Mouse (Mus musculus) ovary, postnatal 14 days (tissue): ENCODE measurements around the gene 4921507P07Rik.
"Not testable (repeated sequence)": the region's sequence is repeated elsewhere in the genome, so short reads cannot be mapped to it uniquely, and the experiment has no call there.

Source experiments
- DNase-seq: peaks from one replicate; pipeline ENCODE4 v3.0.0; 2022; ENCODE audit warnings: low spot score

The 4921507P07Rik gene

DNA sequence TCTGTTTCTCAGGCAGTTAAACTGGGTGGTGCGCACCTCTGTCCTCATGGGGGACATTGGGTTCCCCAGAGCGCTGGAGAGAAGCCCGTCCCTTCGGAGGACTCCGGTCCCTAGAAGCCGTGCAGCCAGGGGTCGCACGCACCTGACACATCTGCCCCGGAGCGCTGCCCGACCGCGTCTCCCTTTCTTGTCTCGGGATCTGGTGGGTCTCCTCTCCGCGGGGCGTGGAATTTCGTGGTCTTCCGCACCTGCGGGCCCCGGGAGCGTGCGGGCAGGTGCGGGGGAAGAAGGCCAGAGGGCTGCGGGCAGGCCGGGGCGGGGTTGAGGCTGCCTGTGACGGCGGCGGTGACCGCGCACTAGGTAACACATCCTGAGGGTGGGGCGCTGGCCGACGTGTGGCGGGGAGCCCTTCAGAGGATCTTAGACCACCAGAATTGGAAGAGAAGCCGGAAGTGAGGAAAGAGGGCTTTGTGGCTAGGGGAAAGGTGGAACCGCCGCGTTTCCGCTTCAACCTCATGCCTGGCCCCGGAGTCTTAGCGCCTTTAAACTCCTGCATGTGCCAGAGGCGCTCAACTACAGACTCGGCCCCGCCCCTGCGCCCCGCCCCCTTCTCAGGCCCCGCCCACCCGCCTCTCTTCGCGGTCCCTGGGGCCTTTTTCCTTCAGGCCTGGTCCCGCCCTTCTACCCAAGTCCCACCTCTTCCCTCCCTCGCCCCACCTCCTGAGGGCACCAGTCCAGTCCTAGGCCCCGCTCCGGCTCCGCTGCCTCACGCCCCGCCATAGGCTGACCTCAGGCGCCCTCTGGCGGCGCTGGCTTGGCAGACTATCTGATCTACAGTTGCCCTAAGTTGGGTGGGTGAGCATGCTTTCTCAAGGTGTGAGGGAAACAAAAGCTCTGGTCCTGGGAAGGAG, at the start of gene 4921507P07Rik:
Gene 4921507P07Rik (minus strand): TSS at position 332 of the 911 bp plus-strand sequence.
- peak; percentile 93 for DNase-seq

GRCm38 (mm10) chr6:50644701-50645100, 48.3 kb upstream of the 4921507P07Rik start:
- no peak for DNase-seq

GRCm38 (mm10) chr6:50641898-50642297, 45.5 kb upstream of the 4921507P07Rik start:
- DNase-seq: no peak

- no peak for DNase-seq
Measured at GRCm38 (mm10) chr6:50640377-50640776, 43.9 kb upstream of the 4921507P07Rik start.

DNA sequence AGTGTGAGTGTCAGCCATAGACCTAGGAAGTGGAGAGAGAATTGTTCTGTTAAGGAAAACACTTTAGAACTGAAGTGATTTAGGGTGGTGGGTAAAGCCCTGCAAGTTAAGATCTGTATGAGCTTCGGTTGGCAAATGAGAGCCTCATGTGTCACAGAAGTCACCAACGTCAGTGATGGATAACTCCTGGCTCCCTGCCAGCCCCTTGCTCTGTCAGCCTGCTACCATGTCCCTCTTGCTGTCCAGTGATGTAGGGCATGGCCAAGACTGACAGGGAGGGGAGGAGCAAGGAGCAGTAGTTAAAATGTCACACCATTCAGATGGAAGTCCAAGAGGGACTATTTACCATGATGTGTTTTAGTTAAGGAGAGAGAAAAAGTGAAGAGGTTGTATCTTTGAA, 43.2 kb upstream of the 4921507P07Rik start:
- DNase-seq: no peak

GRCm38 (mm10) chr6:50626170-50626569, 29.7 kb upstream of the 4921507P07Rik start:
- DNase-seq: not testable (repeated sequence)

- not testable (repeated sequence) for DNase-seq
Measured at GRCm38 (mm10) chr6:50618273-50618672, 21.8 kb upstream of the 4921507P07Rik start.

GRCm38 (mm10) chr6:50601620-50602019, 5.2 kb upstream of the 4921507P07Rik start:
- no peak for DNase-seq

DNA sequence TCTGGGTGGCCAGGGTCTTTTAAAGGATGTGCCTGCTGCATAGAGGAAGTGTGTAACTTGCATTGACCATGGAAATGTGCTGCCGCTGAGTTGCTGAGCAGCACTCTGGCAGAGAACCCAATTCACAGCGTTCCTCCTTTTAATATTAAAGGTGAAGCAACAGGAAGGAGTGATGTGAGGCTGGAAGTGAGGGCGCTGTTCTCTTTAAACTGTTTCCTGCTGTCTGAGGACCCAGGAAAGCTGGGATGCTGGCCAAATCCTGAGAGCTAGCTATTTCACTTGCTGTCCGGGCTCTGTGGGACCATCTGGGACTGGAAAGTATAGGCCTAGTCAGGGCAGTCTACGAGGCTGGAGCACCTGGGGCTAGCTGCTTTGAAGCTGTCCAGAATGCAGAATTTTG, 2.1 kb upstream of the 4921507P07Rik start:
- no peak for DNase-seq

DNA sequence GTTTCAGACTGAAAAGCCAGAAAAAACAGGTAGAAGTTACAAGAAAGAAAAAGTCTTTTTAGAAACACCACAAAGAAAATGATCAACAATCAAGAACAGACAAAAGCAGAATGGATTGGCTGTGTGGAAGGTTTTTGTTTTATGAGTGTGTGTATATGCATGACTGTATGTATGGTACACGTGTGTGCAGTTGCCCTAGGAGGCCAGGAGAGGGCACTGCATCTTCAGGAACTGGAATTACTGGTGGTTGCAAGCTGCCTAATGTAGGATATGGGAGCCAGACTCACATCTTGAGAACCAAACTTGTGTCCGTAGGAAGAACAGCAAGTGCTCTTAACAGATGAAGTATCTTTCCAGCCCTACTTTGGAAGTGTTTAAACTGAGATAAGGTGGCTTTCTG, 2.1 kb downstream of the 4921507P07Rik start:
- no peak for DNase-seq

DNA sequence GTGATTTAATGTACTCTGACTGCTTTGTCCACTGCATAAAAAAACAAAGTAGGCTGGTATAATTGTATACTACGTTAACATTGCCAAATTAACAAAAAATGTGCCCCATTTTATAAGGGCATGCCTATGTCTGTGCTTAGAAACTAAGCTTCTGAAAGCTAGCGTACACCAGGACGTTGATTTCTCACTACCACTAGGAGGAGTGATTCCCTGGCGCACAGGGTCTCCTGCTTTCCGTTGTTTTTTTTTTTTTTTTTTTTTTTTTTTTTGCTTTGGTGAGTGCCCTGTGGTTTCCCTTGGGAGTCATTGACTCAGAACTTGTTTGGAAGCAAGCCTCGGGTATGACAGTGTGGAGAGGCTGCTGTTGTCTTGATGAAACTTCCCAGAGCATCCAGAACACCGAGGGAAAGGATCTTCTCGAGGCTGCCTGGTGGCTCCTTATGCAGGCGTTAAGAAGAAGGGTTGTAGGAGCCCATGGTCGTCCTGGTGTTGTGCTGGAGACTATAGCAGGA, 3.0 kb downstream of the 4921507P07Rik start:
- DNase-seq: no peak

- no peak for DNase-seq
Measured at GRCm38 (mm10) chr6:50590234-50590633, 6.2 kb downstream of the 4921507P07Rik start.

GRCm38 (mm10) chr6:50588251-50588650, 8.2 kb downstream of the 4921507P07Rik start:
- peak; percentile 53 for DNase-seq

- no peak for DNase-seq
Measured at GRCm38 (mm10) chr6:50587412-50587811, 9.0 kb downstream of the 4921507P07Rik start.

DNA sequence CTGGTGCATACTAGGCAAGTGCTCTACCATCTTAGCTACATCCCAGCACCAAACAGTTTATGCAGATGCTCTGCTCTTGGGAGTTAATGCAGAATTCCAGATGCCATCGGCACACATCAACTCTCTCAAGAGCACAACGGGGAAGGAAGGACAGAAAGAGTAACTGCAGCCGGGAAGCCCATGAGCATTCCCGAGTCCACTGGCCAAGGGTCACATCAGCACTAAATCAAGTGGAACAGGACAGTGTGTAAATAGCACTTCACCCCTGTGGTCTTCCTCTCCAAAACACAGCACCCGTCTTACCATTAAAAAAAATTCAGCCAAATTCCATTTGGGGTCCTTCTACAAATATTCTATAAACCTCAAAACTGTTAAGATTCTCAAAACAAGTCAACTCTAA, 10.1 kb downstream of the 4921507P07Rik start:
- no peak for DNase-seq

- no peak for DNase-seq
Measured at GRCm38 (mm10) chr6:50585733-50586132, 10.7 kb downstream of the 4921507P07Rik start.

- DNase-seq: no peak
Measured at GRCm38 (mm10) chr6:50571661-50572060, 24.8 kb downstream of the 4921507P07Rik start.

GRCm38 (mm10) chr6:50566997-50567255, 29.5 kb downstream of the 4921507P07Rik start:
- DNase-seq: no peak

GRCm38 (mm10) chr6:50566141-50566996, 30.1 kb downstream of the 4921507P07Rik start, which contains the start of gene Cycs:
Gene Cycs, minus strand, starts transcription at chr6:50566538.
- DNase-seq: peak; percentile 98

GRCm38 (mm10) chr6:50563651-50564050, 32.8 kb downstream of the 4921507P07Rik start:
- DNase-seq: no peak

DNA sequence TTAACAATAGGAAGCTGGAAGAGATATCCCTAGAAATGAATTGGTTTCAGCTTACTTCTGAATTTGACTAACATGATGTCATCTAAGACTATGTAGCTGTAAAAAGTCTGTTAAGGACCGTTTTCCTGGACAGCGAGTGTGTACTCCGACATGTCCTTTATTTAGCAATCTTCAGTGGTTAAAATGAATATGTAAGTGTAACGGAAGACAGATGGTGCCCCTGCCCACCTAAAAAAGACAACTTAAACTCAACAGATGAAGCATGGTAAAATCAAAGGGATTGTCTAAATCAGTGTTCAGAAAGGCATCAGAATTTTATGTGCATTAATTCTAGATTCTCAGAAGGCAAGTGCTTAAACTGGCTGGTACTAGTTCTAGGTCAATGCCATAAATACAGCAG, 34.0 kb downstream of the 4921507P07Rik start:
- no peak for DNase-seq

DNA sequence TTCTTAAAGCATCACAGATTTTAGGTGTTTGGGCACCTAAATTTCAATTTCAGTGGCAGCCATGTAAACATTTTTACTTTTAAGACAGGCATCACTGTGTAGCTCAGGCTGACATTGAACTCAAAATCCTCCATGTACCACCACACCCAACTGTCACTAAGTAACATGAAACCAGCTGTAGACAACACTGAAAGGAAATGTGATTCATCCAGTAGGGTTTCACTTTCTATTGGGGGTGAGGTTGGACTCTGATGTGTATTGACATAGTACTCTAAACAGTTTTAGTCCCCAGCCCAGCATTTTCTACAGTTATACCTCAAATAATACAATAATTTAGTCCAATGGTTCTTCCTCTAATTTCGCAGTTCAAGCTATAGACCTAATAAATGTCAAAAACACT, 35.7 kb downstream of the 4921507P07Rik start:
- no peak for DNase-seq

DNA sequence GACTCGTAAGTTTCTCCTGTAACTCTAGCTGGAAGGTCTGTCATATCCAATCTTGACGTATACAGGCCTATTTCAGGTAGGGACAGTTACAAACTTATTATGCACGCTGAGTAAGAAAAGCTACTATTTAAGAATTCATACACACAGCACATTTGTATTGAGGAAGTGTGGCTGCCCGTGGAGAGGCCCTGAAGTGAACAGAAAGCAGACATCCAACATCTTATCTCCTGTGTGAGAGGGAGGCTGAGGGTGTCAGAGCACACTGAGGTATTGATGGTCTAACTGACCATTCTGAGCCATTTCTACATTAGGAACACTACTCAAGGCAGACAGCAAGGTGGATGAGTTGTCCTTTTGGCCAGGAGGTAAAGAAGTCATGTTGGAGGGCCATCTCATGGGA, 37.6 kb downstream of the 4921507P07Rik start:
- no peak for DNase-seq
